Mouse (Mus musculus) lung, postnatal 4 days (tissue): Measurements from ENCODE around the gene Gstt4.
A peak's percentile ranks its signal among the peaks of the same experiment; 100 is the strongest.

Source experiments
- DNase-seq, 2 experiments: peaks; one replicate each; pipeline ENCODE4 v3.0.0; 2021

Gene Gstt4

DNA sequence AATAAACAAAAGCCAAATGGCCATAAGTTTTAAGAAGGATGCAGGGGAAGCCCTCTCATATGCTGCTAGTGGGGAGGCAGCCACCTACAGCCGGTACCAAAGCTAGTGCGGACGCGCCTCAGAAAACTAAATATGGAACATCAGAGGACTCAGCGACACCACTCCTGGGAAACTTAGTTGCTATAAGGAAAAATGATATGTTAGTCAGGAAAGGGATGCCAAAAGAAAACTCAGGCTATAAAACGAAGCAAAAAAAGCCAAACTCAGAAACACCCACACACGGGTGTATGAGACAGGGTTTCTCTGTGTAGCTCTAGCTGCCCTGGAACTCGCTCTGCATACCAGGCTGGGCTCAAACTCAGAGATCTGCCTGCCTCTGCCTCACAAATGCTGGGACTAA is 34.1 kb downstream of the Gstt4 start:
- DNase-seq, result no peak

DNA sequence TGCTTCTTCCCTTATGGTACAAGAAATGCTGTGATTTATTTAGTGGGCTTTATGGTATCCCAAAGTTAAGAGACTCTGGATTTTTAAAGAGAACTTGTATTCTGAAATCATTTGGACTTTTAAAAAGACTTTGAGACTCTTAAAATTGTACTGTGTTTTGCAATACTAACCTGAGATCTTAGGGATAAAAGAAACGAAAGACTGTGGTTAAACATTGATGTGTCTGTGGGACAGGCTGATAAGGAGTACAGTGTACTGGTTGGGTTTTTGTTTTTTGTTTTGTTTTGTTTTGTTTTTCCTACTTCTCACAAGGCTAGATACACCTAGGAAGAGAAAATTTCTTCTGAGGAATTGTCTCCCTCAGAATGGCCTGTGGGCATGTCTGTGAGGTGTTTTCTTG is 36.9 kb downstream of the Gstt4 start:
- no peak for DNase-seq

DNA sequence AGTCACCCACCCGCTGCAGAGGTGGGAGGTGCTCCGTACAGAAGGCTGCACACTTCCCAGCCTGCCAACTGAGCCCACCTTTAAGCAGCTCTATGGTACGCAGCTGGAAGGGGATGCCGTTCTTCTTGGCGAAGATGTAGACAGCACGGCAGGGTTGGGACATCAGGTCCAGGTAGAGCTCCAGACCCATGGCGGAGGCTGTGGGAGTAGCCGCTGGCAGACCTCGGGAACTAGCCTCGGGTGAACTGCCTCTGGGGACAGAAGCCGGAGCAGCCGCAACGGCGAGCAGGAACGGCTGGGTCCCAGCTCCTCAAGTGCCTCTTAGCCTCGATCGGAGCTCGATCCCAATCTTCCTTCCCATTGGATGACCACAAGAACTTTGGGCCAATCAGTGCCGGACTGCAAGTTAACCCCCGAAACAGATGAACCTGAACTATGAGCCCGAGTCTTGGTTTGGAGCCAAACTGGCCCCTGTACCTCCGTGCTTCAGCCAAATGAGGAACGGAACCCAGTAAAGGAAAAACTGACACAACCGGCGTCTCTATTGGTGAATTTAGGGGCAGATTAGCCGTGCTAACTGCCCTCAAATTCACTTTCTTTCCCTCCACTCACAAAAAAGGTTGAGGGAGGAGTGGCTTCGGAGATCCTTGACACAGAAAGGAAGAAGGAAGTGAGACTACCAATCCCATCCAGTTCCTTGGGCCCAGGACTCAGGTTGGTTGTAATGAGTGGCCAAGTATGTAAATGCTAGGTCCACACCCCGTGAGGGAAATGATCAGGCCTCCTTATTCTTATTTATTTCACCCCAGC is 41.4 kb downstream of the Gstt4 start, which contains the start of the genes Gm20441 and Gstt3:
Gm20441 (minus strand) TSS at position 186 of the 810 bp plus-strand sequence.
Gstt3 (minus strand) TSS at position 646 of the 810 bp plus-strand sequence.
- peak; percentile 76 to 85 for DNase-seq

DNA sequence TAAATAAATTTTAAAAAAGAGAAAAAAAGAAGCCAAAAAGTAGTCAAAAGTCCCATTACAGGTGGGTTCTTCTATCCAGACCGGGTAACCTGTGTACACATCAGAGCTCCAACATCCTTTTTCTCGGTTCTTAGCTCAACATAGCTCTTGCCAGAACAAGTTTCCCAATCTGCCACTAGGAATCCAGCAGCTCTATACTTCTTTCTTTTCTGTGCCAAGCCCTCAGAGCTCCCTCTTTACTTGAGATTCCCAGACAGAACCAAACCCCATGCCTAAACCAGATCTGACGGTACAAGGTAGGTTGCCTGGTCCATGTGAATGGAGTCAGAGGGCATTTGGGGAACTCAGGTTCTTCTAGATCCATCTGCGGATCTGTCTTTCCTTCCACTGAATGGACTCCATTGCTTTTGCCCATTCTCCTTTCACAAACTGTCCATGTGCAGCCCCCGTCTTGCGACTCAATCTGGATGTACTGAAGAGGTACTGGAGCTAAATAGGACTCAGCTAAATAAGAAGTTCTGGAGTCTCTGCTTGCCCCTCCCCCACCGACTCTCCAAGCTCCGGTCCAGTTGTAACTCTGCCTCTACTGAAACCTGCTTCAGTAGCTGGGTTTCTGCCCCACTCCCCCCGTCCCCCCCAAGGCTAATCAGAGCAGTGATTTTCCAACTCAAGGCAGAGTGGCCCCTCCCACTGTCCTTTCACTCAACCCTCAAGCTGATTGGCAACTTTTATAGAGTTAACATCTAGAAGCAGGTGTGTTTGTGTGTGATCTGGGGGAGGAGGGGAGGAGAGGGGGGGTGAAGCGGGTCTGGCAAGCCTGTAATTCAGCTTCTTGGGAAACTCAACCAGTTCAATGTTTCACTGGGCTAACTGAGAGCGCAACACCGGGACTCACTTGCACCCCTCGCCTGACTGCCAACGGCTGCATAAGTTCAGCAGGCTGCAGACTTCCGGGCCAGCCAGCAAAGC is 42.9 kb downstream of the Gstt4 start:
- peak; percentile 23 to 36 for DNase-seq

DNA sequence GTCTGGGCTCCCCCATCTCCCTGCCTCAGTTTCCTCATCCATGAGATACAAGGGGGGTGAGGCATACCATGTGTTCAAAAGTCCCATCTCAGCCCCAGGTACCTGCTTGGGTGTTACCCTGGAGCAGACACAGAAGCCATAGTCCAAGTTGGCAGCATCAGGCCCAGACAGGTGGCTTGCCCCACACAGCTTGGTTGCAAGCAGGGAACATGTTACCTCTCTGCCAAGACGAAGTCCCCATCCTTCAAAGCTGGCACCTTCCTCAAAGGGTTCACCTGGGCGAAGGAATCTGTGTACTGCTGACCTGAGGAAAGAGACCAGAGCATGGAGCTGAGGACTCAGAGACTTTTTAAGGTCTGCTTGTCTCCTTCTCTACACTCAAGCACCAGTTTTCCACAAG is 44.5 kb downstream of the Gstt4 start:
- DNase-seq, result no peak

DNA sequence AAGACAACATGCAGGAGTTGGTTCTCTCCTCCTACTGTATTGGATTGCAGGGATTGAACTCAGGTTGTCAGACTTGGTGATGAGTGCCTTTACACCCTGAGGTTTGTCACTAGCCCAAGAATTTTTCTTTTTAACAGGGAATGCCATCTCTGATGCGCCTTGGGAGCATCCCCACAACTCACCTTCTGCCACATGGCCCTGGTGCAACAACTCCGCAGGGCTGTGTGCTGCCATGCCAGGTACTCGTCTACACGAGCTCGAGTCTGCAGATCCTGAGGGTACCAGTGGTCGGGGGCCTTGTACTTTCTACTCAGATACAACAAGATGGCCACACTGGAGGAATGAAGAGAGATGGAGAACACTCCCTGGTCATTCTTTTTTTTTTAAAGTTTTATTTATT is 45.8 kb downstream of the Gstt4 start:
- no peak for DNase-seq

DNA sequence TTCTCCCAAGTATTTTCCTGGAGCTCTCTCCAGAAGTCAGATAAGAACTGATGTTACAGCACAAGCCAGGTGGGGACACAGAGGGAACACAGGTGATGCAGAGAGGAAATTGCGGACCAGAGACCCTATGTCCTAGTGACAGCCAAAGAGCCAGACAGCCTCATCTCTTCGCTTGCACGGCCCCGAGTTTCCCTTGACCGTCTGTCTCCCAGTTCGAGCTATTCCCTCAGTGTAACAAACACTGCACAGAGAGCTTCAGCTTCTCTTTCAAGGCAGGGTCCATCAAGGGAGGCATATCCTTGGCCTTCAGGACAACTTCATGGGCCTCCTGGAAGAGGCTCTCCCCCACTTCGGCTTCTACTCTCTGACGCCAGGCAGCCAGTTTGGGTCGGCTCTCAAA is 47.8 kb downstream of the Gstt4 start:
- DNase-seq, result no peak

DNA sequence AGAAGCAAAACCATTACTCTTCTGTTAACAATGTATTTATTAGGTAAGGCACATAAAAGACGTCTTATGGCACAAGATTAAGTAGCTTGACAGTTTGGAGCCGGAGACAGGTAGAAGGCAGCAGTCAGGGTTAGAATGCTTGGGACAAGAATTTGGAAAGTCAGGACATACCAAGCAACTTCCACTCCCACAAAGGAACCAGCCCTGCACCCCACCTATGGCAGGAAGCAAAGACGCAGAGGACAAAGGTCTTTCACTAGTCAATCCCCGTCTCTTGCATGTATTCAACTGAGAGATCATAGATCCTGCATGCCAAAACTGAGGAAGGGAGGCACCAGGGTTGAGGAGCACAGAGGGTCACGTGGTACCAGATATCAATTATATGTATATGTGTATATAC is 48.2 kb downstream of the Gstt4 start:
- DNase-seq, result no peak

DNA sequence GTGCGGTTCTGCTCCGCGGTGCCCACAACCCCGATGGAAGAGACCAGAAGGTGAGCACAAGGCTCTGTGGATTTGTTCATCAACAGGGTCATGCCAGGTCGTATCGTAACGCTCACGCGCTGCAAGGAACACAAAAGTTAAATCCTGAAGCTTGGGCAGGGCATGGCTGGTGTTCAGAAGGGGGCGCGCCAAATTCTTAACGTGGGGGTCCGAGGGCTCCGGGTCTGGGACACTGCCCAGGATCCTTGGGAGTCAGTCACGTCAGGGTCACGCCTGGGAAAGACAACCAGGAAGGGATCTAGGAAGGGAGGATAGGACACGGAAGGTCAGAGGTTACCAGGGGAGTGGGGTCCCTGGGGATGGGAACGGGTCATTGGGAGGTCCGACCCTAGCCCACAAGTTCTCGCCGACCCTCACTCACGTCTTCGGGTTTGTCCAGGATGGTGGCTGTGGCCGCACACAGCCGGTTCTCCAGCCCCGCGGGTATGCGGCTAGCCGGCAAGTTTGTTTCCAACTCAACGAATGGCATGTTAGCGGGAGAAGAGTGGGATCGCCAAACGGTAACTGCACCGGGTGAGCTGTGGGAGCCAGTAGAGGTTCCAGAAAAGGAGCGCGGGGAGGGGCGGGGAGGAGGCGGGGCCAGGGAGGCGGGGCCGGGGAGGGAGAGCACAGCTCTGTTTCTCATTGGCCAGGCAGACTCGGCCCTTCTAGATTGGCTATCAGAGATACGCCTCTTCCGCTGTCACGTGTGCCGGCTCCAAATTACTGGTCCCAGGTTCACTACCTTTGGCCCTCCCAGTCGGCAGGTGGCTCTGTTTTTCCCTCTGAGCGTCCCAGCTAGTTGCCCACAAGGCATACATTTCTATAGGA is 49.3 kb downstream of the Gstt4 start, which contains the start of gene Ddt:
Ddt (minus strand) TSS at position 620 of the 870 bp plus-strand sequence.
- DNase-seq, result peak; percentile 88 to 91

DNA sequence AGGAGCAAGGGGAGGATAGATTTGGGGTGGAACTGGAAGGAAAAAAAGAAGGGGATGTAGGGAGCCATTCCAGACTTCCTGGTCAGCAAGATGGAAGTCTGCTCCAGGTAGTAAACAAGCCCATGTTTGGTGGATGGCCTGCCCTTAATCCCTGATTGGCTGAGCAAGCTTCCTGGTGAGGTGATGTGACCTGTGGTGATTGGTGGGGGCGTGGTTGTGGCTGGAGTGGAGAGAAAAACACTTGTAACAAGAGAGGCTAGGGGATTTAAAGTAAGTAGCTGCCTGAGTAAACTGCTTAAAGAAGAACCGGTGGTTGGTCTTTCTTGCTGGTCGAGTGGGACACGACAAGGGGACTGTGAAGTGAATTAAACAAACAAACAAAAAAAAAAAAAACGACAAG is 54.6 kb downstream of the Gstt4 start:
- peak in 1 of 2 experiments; percentile 20 for DNase-seq

DNA sequence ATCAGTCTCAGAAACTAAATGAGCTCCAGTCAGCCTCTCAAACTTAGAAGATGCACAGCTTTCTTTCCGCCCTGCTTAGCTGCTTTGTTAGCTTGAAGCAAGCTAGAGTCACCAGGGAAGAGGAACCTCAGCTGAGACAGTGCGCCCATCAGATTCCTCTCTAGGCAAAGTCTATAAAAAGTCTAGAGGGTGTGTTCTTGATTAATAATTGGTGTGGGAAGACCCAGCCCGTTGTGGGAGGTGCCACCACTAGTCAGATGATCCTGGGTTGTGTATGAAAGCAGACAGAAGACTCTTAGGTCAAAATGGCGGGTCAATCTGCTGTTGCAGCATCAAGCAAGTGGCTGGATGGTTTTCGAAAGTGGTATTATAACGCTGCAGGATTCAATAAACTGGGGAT is 55.5 kb downstream of the Gstt4 start:
- DNase-seq, result peak in 1 of 2 experiments; percentile 6
